Mouse (Mus musculus): Measurements from ENCODE around the gene Sec31a. TPM values are rescaled to one million over a fixed set of nuclear protein-coding genes. Genes with fewer than 3 reads are reported as not detected.
A peak's percentile ranks its signal among the peaks of the same experiment; 100 is the strongest.

Gene Sec31a
- total and polyA plus RNA-seq, 3 experiments, result 101 to 201 (median 111) TPM

DNA sequence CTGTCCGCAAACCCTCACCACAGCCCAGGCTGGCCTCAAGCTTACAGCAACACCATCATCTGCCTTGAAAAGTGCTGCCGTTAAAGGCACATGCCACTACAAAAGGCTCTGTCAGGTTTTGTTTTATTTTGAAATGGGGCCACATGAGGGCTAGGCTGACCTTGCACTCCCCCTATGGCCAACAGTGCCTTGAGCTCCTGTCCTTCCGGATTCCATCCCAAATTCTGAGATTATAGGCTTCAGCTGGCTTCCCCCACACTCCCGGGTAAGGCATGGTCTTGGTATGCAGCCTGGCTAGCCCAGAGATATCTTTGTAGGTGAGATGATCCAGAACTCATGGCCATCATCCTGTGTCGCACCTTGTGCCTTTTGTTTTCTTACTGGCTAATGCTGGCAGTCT lies 21.9 kb upstream of the Sec31a start:
- Histone ChIP-seq H3K27ac (no peak overlapping the region), H3K4me1 (ENCODE audit: control insufficient read depth, insufficient read depth, low read length) (no peaks in the 10 kb centered on the region), H3K79me2 (replicated peaks; ENCODE audit: control insufficient read depth, insufficient read depth, low read length) (no peaks in the 10 kb centered on the region), H3K27me3 (ENCODE audit: control insufficient read depth, insufficient read depth, low read length) (no peaks in the 10 kb centered on the region), H3K9ac (ENCODE audit: low read depth, low read length) (no peak overlapping the region), H3K36me3 (ENCODE audit: control insufficient read depth, insufficient read depth, low read length) (no peaks in the 10 kb centered on the region), H3K4me3 (no peak overlapping the region)
- TF ChIP-seq POLR2A (IDR thresholded peaks at IDR 0.05; ENCODE audit: insufficient read depth, low read depth, low read length), result no peak
- no peak for DNase-seq
- intact Hi-C loops (cut with DNase I), result no loop called here
- 91% methylated on average over 5 of the region's 5 CpGs for WGBS

DNA sequence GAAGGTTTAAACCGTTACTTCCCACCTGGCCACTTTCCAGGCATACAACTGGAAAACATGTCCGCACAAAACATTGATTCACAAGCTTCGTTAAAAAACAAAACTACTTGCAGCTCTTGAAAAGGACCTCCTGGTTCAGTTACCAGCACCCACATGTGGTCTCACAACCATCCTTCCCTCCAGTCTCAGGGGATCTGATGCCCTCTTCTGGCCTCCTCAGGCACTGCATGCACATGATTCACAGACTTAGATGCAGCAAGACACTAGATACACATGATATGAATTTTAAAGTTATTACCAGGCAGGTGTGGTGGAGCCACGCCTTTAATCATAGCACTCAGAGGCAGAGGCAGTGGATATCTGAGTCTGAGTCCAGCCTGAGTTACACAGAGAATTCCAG lies 21.1 kb upstream of the Sec31a start:
- no peaks in the 10 kb centered on the region for H3K4me1 ChIP-seq (ENCODE audit: control insufficient read depth, insufficient read depth, low read length)
- H3K27me3 ChIP-seq (ENCODE audit: control insufficient read depth, insufficient read depth, low read length), result no peaks in the 10 kb centered on the region
- no peak for DNase-seq
- H3K9ac ChIP-seq (ENCODE audit: low read depth, low read length), result no peak overlapping the region
- 97% methylated on average over 4 of the region's 4 CpGs for WGBS
- no peaks in the 10 kb centered on the region for H3K36me3 ChIP-seq (ENCODE audit: control insufficient read depth, insufficient read depth, low read length)
- H3K27ac ChIP-seq, result no peak overlapping the region
- no peaks in the 10 kb centered on the region for H3K79me2 ChIP-seq (replicated peaks; ENCODE audit: control insufficient read depth, insufficient read depth, low read length)
- intact Hi-C loops (cut with DNase I), result no loop called here
- TF ChIP-seq CTCF (IDR thresholded peaks at IDR 0.05), result 0 out of 2 replicates have a peak, but pooled peaks have one; percentile 18
- no peak for TF ChIP-seq POLR2A (IDR thresholded peaks at IDR 0.05; ENCODE audit: insufficient read depth, low read depth, low read length)
- H3K4me3 ChIP-seq, result no peak overlapping the region

DNA sequence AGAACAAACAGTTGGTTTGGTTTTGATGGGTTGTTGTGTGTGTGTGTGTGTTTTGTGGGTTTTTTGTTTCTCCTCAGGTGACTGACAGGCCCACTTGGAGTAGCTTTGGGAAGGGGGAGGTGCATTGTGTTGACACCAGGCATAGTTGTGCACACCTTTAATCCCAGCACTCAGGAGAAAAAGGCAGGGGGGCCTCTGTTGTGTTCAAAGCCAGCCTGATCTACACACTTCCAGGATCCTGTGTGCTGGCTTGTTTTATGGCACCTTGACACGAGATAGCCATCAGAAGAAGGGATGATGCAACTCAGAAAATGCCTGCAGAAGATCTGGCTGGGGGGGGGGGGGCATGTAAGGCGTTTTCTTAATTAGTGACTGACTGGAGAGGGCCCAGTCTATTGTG lies 14.9 kb upstream of the Sec31a start:
- 0 out of 2 replicates have a peak, but pooled peaks cover 2% of the 10 kb centered on the region for H3K79me2 ChIP-seq (replicated peaks; ENCODE audit: control insufficient read depth, insufficient read depth, low read length)
- H3K36me3 ChIP-seq (ENCODE audit: control insufficient read depth, insufficient read depth, low read length), result peaks cover 5% of the 10 kb centered on the region
- no peak for TF ChIP-seq CTCF (IDR thresholded peaks at IDR 0.05)
- no peak for TF ChIP-seq EP300 (IDR thresholded peaks at IDR 0.05; ENCODE audit: insufficient read depth, low read depth, low read length)
- no peak for TF ChIP-seq POLR2A (IDR thresholded peaks at IDR 0.05; ENCODE audit: insufficient read depth, low read depth, low read length)
- WGBS, result 82% methylated on average over 2 of the region's 2 CpGs
- H3K9ac ChIP-seq (ENCODE audit: low read depth, low read length), result no peak overlapping the region
- no peak overlapping the region for H3K27ac ChIP-seq
- no peak for DNase-seq
- intact Hi-C loops (cut with DNase I), result loop anchor here (5.0 kb wide), 1 partner anchor 66 kb away; no protein-coding TSS in a partner anchor
- no peak overlapping the region for H3K4me3 ChIP-seq
- H3K4me1 ChIP-seq (ENCODE audit: control insufficient read depth, insufficient read depth, low read length), result peaks cover 5% of the 10 kb centered on the region
- no peaks in the 10 kb centered on the region for H3K27me3 ChIP-seq (ENCODE audit: control insufficient read depth, insufficient read depth, low read length)

DNA sequence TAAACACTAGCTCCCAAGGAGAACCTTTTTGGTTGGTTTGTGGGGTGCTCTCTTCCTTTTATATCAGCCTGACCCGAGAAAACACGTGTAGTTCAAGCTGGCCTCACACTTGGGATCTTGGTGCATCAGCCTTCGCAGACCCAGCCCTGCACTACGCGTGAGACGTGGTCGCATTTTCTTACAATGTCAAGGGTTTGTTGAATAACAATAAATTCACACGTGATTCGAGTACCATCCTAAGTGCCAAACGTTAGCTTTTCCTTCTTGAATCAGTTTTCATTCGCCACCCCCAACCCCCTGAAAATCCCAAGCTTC lies 14.0 kb upstream of the Sec31a start:
- Histone ChIP-seq H3K9ac (ENCODE audit: low read depth, low read length) (peak overlapping the region; percentile 90), H3K4me3 (peak overlapping the region; percentile 56), H3K4me1 (ENCODE audit: control insufficient read depth, insufficient read depth, low read length) (peaks cover 5% of the 10 kb centered on the region), H3K79me2 (replicated peaks; ENCODE audit: control insufficient read depth, insufficient read depth, low read length) (0 out of 2 replicates have a peak, but pooled peaks cover 2% of the 10 kb centered on the region), H3K36me3 (ENCODE audit: control insufficient read depth, insufficient read depth, low read length) (peaks cover 5% of the 10 kb centered on the region), H3K27me3 (ENCODE audit: control insufficient read depth, insufficient read depth, low read length) (no peaks in the 10 kb centered on the region), H3K27ac (peak overlapping the region; percentile 84)
- intact Hi-C loops (cut with DNase I), result loop anchor here (5.0 kb wide), 1 partner anchor 67 kb away; no protein-coding TSS in a partner anchor
- no peak for DNase-seq
- WGBS, result 2% methylated on average over 11 of the region's 11 CpGs
- no peak for TF ChIP-seq EP300 (IDR thresholded peaks at IDR 0.05; ENCODE audit: insufficient read depth, low read depth, low read length)
- no peak for TF ChIP-seq POLR2A (IDR thresholded peaks at IDR 0.05; ENCODE audit: insufficient read depth, low read depth, low read length)
- no peak for TF ChIP-seq CTCF (IDR thresholded peaks at IDR 0.05)

DNA sequence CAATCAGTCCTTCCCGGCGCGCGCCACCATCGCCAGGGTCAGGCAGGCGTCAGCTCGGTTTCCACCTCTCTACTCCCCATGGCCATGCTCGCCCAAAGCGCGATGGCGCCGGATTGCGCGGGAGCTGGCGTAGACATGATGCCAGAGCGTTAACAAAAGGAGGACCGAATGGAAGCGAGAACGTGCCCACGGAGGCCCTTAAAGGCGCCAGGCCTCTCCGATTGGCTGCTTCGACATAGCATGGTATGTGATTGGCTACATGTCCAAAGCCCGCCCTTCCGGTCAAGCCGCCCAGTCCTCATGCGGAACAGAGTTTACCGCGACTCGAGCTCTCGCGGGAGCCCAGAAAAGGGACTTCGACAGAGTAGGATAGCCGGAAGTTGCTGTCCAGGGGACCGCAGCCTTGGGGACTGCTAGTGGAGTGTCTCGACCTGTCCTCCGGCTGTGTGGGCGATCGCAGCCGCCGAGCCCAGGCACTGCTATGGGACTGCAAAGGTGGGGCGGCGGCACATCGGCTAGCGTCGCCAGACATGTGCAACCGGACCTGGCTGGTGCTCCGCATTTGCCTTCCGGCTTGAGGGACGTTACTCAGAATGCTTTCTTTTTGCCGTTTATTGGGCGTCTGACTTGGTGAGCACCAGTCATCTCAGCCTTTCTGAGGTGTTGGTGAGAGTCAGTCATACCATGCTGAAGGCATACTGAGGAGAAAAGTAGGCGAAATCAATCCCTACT lies 13.5 kb upstream of the Sec31a start:
- under 1% methylated on average over 53 of the region's 53 CpGs for WGBS
- intact Hi-C loops (cut with DNase I), result loop anchor here (1.0 to 10.0 kb wide), 4 partner anchors 12 to 245 kb away; partner anchors contain the start of genes Cops4 and Coq2
- Histone ChIP-seq H3K79me2 (replicated peaks; ENCODE audit: control insufficient read depth, insufficient read depth, low read length) (0 out of 2 replicates have a peak, but pooled peaks cover 2% of the 10 kb centered on the region), H3K4me3 (peak overlapping the region; percentile 56), H3K27ac (peak overlapping the region; percentile 84), H3K27me3 (ENCODE audit: control insufficient read depth, insufficient read depth, low read length) (no peaks in the 10 kb centered on the region), H3K9ac (ENCODE audit: low read depth, low read length) (peak overlapping the region; percentile 90), H3K36me3 (ENCODE audit: control insufficient read depth, insufficient read depth, low read length) (peaks cover 7% of the 10 kb centered on the region), H3K4me1 (ENCODE audit: control insufficient read depth, insufficient read depth, low read length) (peaks cover 5% of the 10 kb centered on the region)
- TF ChIP-seq CTCF (IDR thresholded peaks at IDR 0.05) (no peak), EP300 (IDR thresholded peaks at IDR 0.05; ENCODE audit: insufficient read depth, low read depth, low read length) (0 out of 2 replicates have a peak, but pooled peaks have one; percentile 38), POLR2A (IDR thresholded peaks at IDR 0.05; ENCODE audit: insufficient read depth, low read depth, low read length) (peak; percentile 94)
- DNase-seq, result peak; percentile 91 to 95

DNA sequence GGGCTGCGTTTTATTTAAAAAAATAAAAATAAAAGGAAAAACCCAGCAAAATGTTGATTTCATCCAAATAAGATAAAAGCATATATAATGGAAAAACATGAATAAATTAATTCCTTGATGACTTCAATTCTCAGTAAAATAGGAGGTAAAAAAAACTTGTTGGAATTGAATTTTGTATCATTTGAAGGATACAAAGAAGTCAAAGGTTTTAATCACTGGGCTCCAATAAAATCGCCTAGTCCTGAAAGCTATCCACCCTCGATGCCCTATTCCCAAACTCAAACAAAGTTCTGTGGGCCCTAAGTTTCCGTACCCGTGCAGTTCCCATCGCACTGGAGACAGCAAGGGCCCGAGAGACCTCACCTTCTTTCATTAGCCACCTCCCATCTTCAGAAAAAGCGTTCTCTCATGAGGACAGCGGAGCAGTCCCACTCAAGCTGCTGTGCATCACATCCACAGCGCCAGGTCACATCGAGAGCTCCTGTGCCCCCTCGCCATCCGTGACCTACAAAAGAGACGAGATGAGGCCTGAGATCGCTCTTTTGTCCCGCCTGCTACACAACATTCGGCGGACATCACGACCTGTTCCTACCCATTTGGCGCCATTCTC lies 12.8 kb upstream of the Sec31a start:
- WGBS, result under 1% methylated on average over 20 of the region's 20 CpGs
- peaks cover 8% of the 10 kb centered on the region for H3K36me3 ChIP-seq (ENCODE audit: control insufficient read depth, insufficient read depth, low read length)
- intact Hi-C loops (cut with DNase I), result loop anchor here (1.0 to 10.0 kb wide), 3 partner anchors 12 to 246 kb away; partner anchors contain the start of genes Cops4 and Coq2

More for the DNA sequence above, 12.8 kb upstream of the Sec31a start:
- Histone ChIP-seq H3K79me2 (replicated peaks; ENCODE audit: control insufficient read depth, insufficient read depth, low read length) (0 out of 2 replicates have a peak, but pooled peaks cover 2% of the 10 kb centered on the region), H3K9ac (ENCODE audit: low read depth, low read length) (peak overlapping the region; percentile 74), H3K27me3 (ENCODE audit: control insufficient read depth, insufficient read depth, low read length) (no peaks in the 10 kb centered on the region), H3K4me3 (peak overlapping the region; percentile 56), H3K27ac (peak overlapping the region; percentile 63), H3K4me1 (ENCODE audit: control insufficient read depth, insufficient read depth, low read length) (peaks cover 5% of the 10 kb centered on the region)
- DNase-seq, result no peak
- TF ChIP-seq POLR2A (IDR thresholded peaks at IDR 0.05; ENCODE audit: insufficient read depth, low read depth, low read length), result no peak
- TF ChIP-seq EP300 (IDR thresholded peaks at IDR 0.05; ENCODE audit: insufficient read depth, low read depth, low read length), result no peak
- TF ChIP-seq CTCF (IDR thresholded peaks at IDR 0.05), result no peak

Data from heart, adult 2 months (tissue).